Mouse (Mus musculus) E14TG2a.4 (cell line): ENCODE measurements around the gene Arl2bp.

Source experiments
- H3K27me3 ChIP-seq: 2 replicates; pipeline ENCODE4 v1.6.1; 2014; ENCODE audit warnings: low read length, control low read depth; ENCODE audit not compliant: insufficient read depth
- H3K36me3 ChIP-seq: 2 replicates; pipeline ENCODE4 v1.6.1; 2014; ENCODE audit warnings: low read length, control low read depth; ENCODE audit not compliant: insufficient read depth
- H3K4me1 ChIP-seq: replicated peaks from 2 replicates; pipeline ENCODE4 v1.6.1; 2014; ENCODE audit warnings: low read depth, low read length, control low read depth
- H3K4me3 ChIP-seq: replicated peaks from 2 replicates; pipeline ENCODE4 v1.5.1; 2014; ENCODE audit warnings: mild to moderate bottlenecking, low read length
- H3K9me3 ChIP-seq: 2 replicates; pipeline ENCODE4 v1.6.1; 2014; ENCODE audit warnings: low read length, control low read depth
- CTCF ChIP-seq: conservative IDR thresholded peaks from 2 replicates; pipeline ENCODE4 v1.5.1; 2014; ENCODE audit warnings: low read length
- NANOG ChIP-seq: IDR thresholded peaks from 2 replicates; pipeline ENCODE4 v1.6.1; 2014; ENCODE audit warnings: borderline replicate concordance, low read length, mixed read lengths
- POU5F1 ChIP-seq: IDR thresholded peaks from 2 replicates; pipeline ENCODE4 v1.6.1; 2014; ENCODE audit warnings: low read length, borderline replicate concordance

Arl2bp gene

GRCm38 (mm10) chr8:94706732-94707395 is 40.5 kb downstream of the Arl2bp start:
- Histone ChIP-seq H3K27me3 (peaks cover 12% of the 10 kb centered on the region), H3K9me3 (no peaks in the 10 kb centered on the region), H3K4me1 (peaks cover 53% of the 10 kb centered on the region), H3K4me3 (no peak overlapping the region), H3K36me3 (no peaks in the 10 kb centered on the region)
- TF ChIP-seq NANOG, result no peak
- no peak for TF ChIP-seq CTCF
- no peak for TF ChIP-seq POU5F1

- H3K9me3 ChIP-seq, result no peaks in the 10 kb centered on the region
- TF ChIP-seq POU5F1, result no peak
- no peak for TF ChIP-seq NANOG
- no peak for TF ChIP-seq CTCF
- H3K36me3 ChIP-seq, result no peaks in the 10 kb centered on the region
- no peak overlapping the region for H3K4me3 ChIP-seq
- peaks cover 37% of the 10 kb centered on the region for H3K4me1 ChIP-seq
- peaks cover 14% of the 10 kb centered on the region for H3K27me3 ChIP-seq
These were observed 43.9 kb downstream of the Arl2bp start for GRCm38 (mm10) chr8:94710336-94710735.

GRCm38 (mm10) chr8:94711160-94711718 is 44.8 kb downstream of the Arl2bp start:
- H3K9me3 ChIP-seq, result no peaks in the 10 kb centered on the region
- 0 out of 2 replicates have a peak, but pooled peaks cover 10% of the 10 kb centered on the region for H3K27me3 ChIP-seq
- peaks cover 32% of the 10 kb centered on the region for H3K4me1 ChIP-seq
- TF ChIP-seq POU5F1, result no peak
- H3K36me3 ChIP-seq, result no peaks in the 10 kb centered on the region
- H3K4me3 ChIP-seq, result no peak overlapping the region

GRCm38 (mm10) chr8:94714556-94714955 is 48.2 kb downstream of the Arl2bp start:
- TF ChIP-seq CTCF, result no peak
- TF ChIP-seq NANOG, result no peak
- no peak for TF ChIP-seq POU5F1
- H3K4me1 ChIP-seq, result peaks cover 10% of the 10 kb centered on the region

GRCm38 (mm10) chr8:94715871-94716270 is 49.5 kb downstream of the Arl2bp start:
- TF ChIP-seq NANOG, result no peak
- no peak for TF ChIP-seq POU5F1
- no peak for TF ChIP-seq CTCF
- H3K36me3 ChIP-seq, result no peaks in the 10 kb centered on the region
- 0 out of 2 replicates have a peak, but pooled peaks cover 14% of the 10 kb centered on the region for H3K27me3 ChIP-seq
- H3K4me1 ChIP-seq, result no peaks in the 10 kb centered on the region; the same call in 1 of the 2 replicates
- no peaks in the 10 kb centered on the region for H3K9me3 ChIP-seq
- no peak overlapping the region for H3K4me3 ChIP-seq

More at GRCm38 (mm10) chr8:94714556-94714955, 48.2 kb downstream of the Arl2bp start:
- 0 out of 2 replicates have a peak, but pooled peaks cover 14% of the 10 kb centered on the region for H3K27me3 ChIP-seq
- H3K36me3 ChIP-seq, result no peaks in the 10 kb centered on the region
- no peak overlapping the region for H3K4me3 ChIP-seq
- no peaks in the 10 kb centered on the region for H3K9me3 ChIP-seq

GRCm38 (mm10) chr8:94716841-94717240 is 50.4 kb downstream of the Arl2bp start:
- TF ChIP-seq NANOG (no peak), CTCF (no peak), POU5F1 (no peak)

More at GRCm38 (mm10) chr8:94716841-94717240, 50.4 kb downstream of the Arl2bp start:
- no peaks in the 10 kb centered on the region for H3K4me1 ChIP-seq
- no peak overlapping the region for H3K4me3 ChIP-seq
- H3K36me3 ChIP-seq, result no peaks in the 10 kb centered on the region
- H3K27me3 ChIP-seq, result 0 out of 2 replicates have a peak, but pooled peaks cover 14% of the 10 kb centered on the region
- H3K9me3 ChIP-seq, result no peaks in the 10 kb centered on the region
